Comparison of ENCODE assay signal across 9 mouse cellular contexts in genomic region chr5:86352966-86353365, GRCm38 (mm10). TPM values are rescaled to one million over a fixed set of nuclear protein-coding genes. Genes with fewer than 3 reads are reported as not detected.
DNase-seq lines count a peak whose midpoint lies in the region; ATAC-seq and TF ChIP-seq lines count a peak whose summit lies in the region.
"Had no signal": no experiment of that assay in that cellular context is flagged by ENCODE, and none has a peak within 500 bp of the region (broad histone marks: within the 10 kb centered on the region; RNA-seq: fewer than 3 reads in every experiment).

No protein-coding gene starts in this region.

- H3K9ac ChIP-seq in heart, postnatal 0 days (replicated peaks; ENCODE audit: low read depth, low read length), result no peak overlapping the region

- H3K36me3 ChIP-seq in heart, postnatal 0 days (replicated peaks; ENCODE audit: control insufficient read depth, insufficient read depth, low read length), result no peaks in the 10 kb centered on the region

- 22% methylated on average over 7 of the region's 7 CpGs for WGBS in heart, postnatal 0 days

- TF ChIP-seq EP300 in heart, postnatal 0 days (IDR thresholded peaks at IDR 0.05; ENCODE audit: low read depth), result no peak

- no peaks in the 10 kb centered on the region for H3K4me1 ChIP-seq in heart, postnatal 0 days (ENCODE audit: control insufficient read depth, insufficient read depth)

- no peak overlapping the region for H3K4me3 ChIP-seq in heart, postnatal 0 days (ENCODE audit: low read depth, low read length)

- no peak for DNase-seq in heart, postnatal 0 days (ENCODE audit: low spot score)
- DNase-seq in heart, postnatal 25 days (ENCODE audit: low spot score), result no peak
- peak; percentile 75 for DNase-seq in 416B (ENCODE audit: low read depth)
- DNase-seq in adipocyte (ENCODE audit: low spot score), result peak; percentile 65
- DNase-seq in embryo, embryonic 11 days, result peak; percentile 84
- peak; percentile 49 for DNase-seq in layer of hippocampus, adult 11-12 months (ENCODE audit: low spot score)
- peak; percentile 15 for DNase-seq in right cerebral cortex, postnatal 14 days
- no peak for DNase-seq in thymus, postnatal 25 days

- no peaks in the 10 kb centered on the region for H3K27me3 ChIP-seq in heart, postnatal 0 days (ENCODE audit: control insufficient read depth, insufficient read depth, low read length)

- H3K27ac ChIP-seq in heart, postnatal 0 days (ENCODE audit: low read depth), result no peak overlapping the region

- TF ChIP-seq CTCF in heart, postnatal 0 days (IDR thresholded peaks at IDR 0.05; ENCODE audit: low read depth), result peak; percentile 23; the same call in 1 of the 2 replicates

- no peaks in the 10 kb centered on the region for H3K9me3 ChIP-seq in heart, postnatal 0 days (replicated peaks; ENCODE audit: control insufficient read depth, low read length)

- ATAC-seq in heart, postnatal 0 days (ENCODE audit: insufficient read depth, low read depth), result no peak

- H3K4me2 ChIP-seq in heart, postnatal 0 days (ENCODE audit: low read depth, low read length), result no peak overlapping the region

- intact Hi-C loops in heart, postnatal 25 days (cut with DNase I), result no loop called here

RNA-seq across cellular contexts. Expression of gene Tmprss11d, which starts 20.3 kb away (rescaled TPM):
- total RNA-seq in heart, postnatal 0 days (2014; rRNA removed; ENCODE audit: low replicate concordance), result not detected in 2 replicates
- polyA plus RNA-seq in heart, postnatal 0 days (2015; fragmentation: Nextera tagmentation; extraction: Ambion mirVana), result not detected in 2 replicates
- not detected for total RNA-seq in heart, postnatal 25 days (2021)
- polyA plus RNA-seq: small intestine, adult 2 months had no signal

Comparison
In these comparisons a context has a peak if more than half of its experiments do, and no peak if none do; other contexts are left out.
1. DNase-seq: peak in 416B (single experiment), adipocyte (single experiment), embryo, embryonic 11 days (single experiment), layer of hippocampus, adult 11-12 months (single experiment) and right cerebral cortex, postnatal 14 days (single experiment); none in heart, postnatal 0 days (single experiment), heart, postnatal 25 days (single experiment) and thymus, postnatal 25 days (single experiment).